Mouse (Mus musculus) liver, adult 2 months (tissue): ENCODE results near the gene Spats2l.

Experiments used
- CTCF ChIP-seq: fragments of 200-500 bp; IDR thresholded peaks from 2 replicates; pipeline ENCODE4 v1.5.1; 2011; ENCODE audit warnings: low read depth, low read length, control low read depth
- POLR2A ChIP-seq: fragments of 200-500 bp; IDR thresholded peaks from 2 replicates; pipeline ENCODE4 v1.6.1; 2011; ENCODE audit warnings: low read length, control low read depth; ENCODE audit not compliant: insufficient read depth; ENCODE audit errors: extremely low read depth

- TF ChIP-seq POLR2A (no peak), CTCF (no peak)
Observed at GRCm38 (mm10) chr1:57833145-57833544, 59.2 kb downstream of the Spats2l start.
